Mouse (Mus musculus): Measurements from ENCODE around the gene Tmem259. TPM values are rescaled to one million over a fixed set of nuclear protein-coding genes. Genes with fewer than 3 reads are reported as not detected.

Gene Tmem259
- total RNA-seq, 4 experiments from 2014 or later, result 116 to 120 (median 117) TPM

Other genes with a start within 250 kb of the Tmem259 start
- gene Polrmt, start 237.7 kb downstream of the Tmem259 start, total RNA-seq (2022), result 10 to 100 TPM; 41.1 to 54.7 (median 47.0) TPM
- gene Fgf22, start 229.3 kb downstream of the Tmem259 start, total RNA-seq (2022), result not detected
- 10 to 100 TPM; 20.2 to 23.2 (median 21.5) TPM for gene Rnf126, start 217.4 kb downstream of the Tmem259 start, total RNA-seq (2022)
- 1 to 10 TPM; 2.9 to 5.8 (median 3.6) TPM for gene Fstl3, start 207.1 kb downstream of the Tmem259 start, total RNA-seq (2022)
- not detected for gene Prss57, start 193.4 kb downstream of the Tmem259 start, total RNA-seq (2022)
- gene Palm, start 190.8 kb downstream of the Tmem259 start, total RNA-seq (2022), result 10 to 100 TPM; 37.8 to 53.8 (median 51.7) TPM
- gene Misp, start 163.3 kb downstream of the Tmem259 start, total RNA-seq (2022), result under 1 TPM in 3 of 4 experiments, not detected in 1; 0.31 to 0.75 (median 0.60) TPM
- 10 to 100 TPM; 45.4 to 57.7 (median 49.9) TPM for gene Ptbp1, start 129.9 kb downstream of the Tmem259 start, total RNA-seq (2022)
- gene Prtn3, start 109.9 kb downstream of the Tmem259 start, total RNA-seq (2022), result 1 to 10 TPM in 1 of 4 experiments, not detected in 3; 2.4 TPM
- under 1 TPM in 3 of 4 experiments, not detected in 1; 0.19 to 0.41 (median 0.29) TPM for gene Plppr3, start 109.7 kb downstream of the Tmem259 start, total RNA-seq (2022)
- gene Elane, start 98.1 kb downstream of the Tmem259 start, total RNA-seq (2022), result under 1 TPM in 1 of 4 experiments, not detected in 3; 0.57 TPM
- gene Cfd, start 93.5 kb downstream of the Tmem259 start, total RNA-seq (2022), result 10 to 100 TPM; 12.7 to 46.8 (median 17.8) TPM
- 10 to 100 TPM; 48.5 to 65.2 (median 53.3) TPM for gene Med16, start 75.4 kb downstream of the Tmem259 start, total RNA-seq (2022)
- gene Gm26602, start 73.5 kb downstream of the Tmem259 start, total RNA-seq (2022), result not detected
- under 1 TPM; 0.28 to 0.62 (median 0.32) TPM for gene Kiss1r, start 67.4 kb downstream of the Tmem259 start, total RNA-seq (2022)
- 10 to 100 TPM; 75.2 to 85.9 (median 81.0) TPM for gene R3hdm4, start 63.1 kb downstream of the Tmem259 start, total RNA-seq (2022)
- gene Arid3a, start 57.3 kb downstream of the Tmem259 start, total RNA-seq (2022), result 1 to 10 TPM; 1.2 to 1.7 (median 1.3) TPM
- gene Wdr18, start 24.2 kb downstream of the Tmem259 start, total RNA-seq (2022), result 10 to 100 TPM; 28.4 to 36.2 (median 29.6) TPM
- under 1 TPM; 0.37 to 0.85 (median 0.63) TPM for gene Grin3b, start 13.6 kb downstream of the Tmem259 start, total RNA-seq (2022)
- 10 to 100 TPM; 27.1 to 35.7 (median 33.3) TPM for gene Cnn2, start 4.3 kb upstream of the Tmem259 start, total RNA-seq (2022)
- gene Abca7, start 12.2 kb upstream of the Tmem259 start, total RNA-seq (2022), result 1 to 10 TPM; 7.5 to 8.5 (median 8.0) TPM
- 1 to 10 TPM; 2.9 to 5.1 (median 3.4) TPM for gene Arhgap45, start 32.3 kb upstream of the Tmem259 start, total RNA-seq (2022)
- gene Polr2e, start 55.5 kb upstream of the Tmem259 start, total RNA-seq (2022), result 100 to 1,000 TPM in 2 of 4 experiments, 10 to 100 TPM in 2; 91.7 to 106 (median 100) TPM
- 1,000 to 10,000 TPM; 1,048 to 1,125 (median 1,067) TPM for gene Gpx4, start 62.8 kb upstream of the Tmem259 start, total RNA-seq (2022)
- 10 to 100 TPM in 3 of 4 experiments, 1 to 10 TPM in 1; 9.5 to 12.0 (median 11.1) TPM for gene Sbno2, start 121.2 kb upstream of the Tmem259 start, total RNA-seq (2022)
- 100 to 1,000 TPM; 148 to 176 (median 153) TPM for gene Stk11, start 131.5 kb upstream of the Tmem259 start, total RNA-seq (2022)
- gene Atp5d, start 154.3 kb upstream of the Tmem259 start, total RNA-seq (2022), result 1,000 to 10,000 TPM; 1,050 to 1,135 (median 1,101) TPM
- gene Cbarp, start 156.5 kb upstream of the Tmem259 start, total RNA-seq (2022), result 1 to 10 TPM; 3.8 to 6.1 (median 4.6) TPM
- gene Midn, start 163.9 kb upstream of the Tmem259 start, total RNA-seq (2022), result 100 to 1,000 TPM in 1 of 4 experiments, 10 to 100 TPM in 3; 83.9 to 111 (median 91.0) TPM
- gene Cirbp, start 181.7 kb upstream of the Tmem259 start, total RNA-seq (2022), result 10 to 100 TPM; 34.7 to 69.7 (median 51.6) TPM
- 1 to 10 TPM; 4.9 to 7.7 (median 5.9) TPM for gene 1600002K03Rik, start 188.6 kb upstream of the Tmem259 start, total RNA-seq (2022)
- 1 to 10 TPM in 3 of 4 experiments, under 1 TPM in 1; 0.78 to 1.2 (median 1.1) TPM for gene Efna2, start 195.2 kb upstream of the Tmem259 start, total RNA-seq (2022)
- 10 to 100 TPM; 10.5 to 16.3 (median 14.6) TPM for gene Mum1, start 242.1 kb upstream of the Tmem259 start, total RNA-seq (2022)